Mouse (Mus musculus): ENCODE results near the gene Polr3k. TPM values are rescaled to one million over a fixed set of nuclear protein-coding genes. Genes with fewer than 3 reads are reported as not detected.

Gene Polr3k
- 10 to 100 TPM; 36.5 to 37.2 TPM for total RNA-seq (2021)
- long read RNA-seq, transcript Polr3k-201 (3 exons, 2,948 nt): major isoform, 82 of 85 reads
- long read RNA-seq, partial matches to known transcripts: 3 of 85 reads
- long read RNA-seq, other reads (novel, unspliced or antisense): 0 of 85 reads

GRCm38 (mm10) chr2:181863791-181864535 lies at the start of gene Polr3k:
Gene Polr3k (plus strand): TSS chr2:181864337.
- DNase-seq (ENCODE audit: low spot score in 2 of 2): peak; percentile 89 to 91

GRCm38 (mm10) chr2:181829032-181829650 lies 35.0 kb upstream of the Polr3k start:
- no peak for DNase-seq (ENCODE audit: low spot score in 2 of 2)

- DNase-seq (ENCODE audit: low spot score in 2 of 2): no peak
Measured at GRCm38 (mm10) chr2:181832745-181833144, 31.4 kb upstream of the Polr3k start.

- peak; percentile 91 to 92 for DNase-seq (ENCODE audit: low spot score in 2 of 2)
Measured at GRCm38 (mm10) chr2:181837372-181838292, 26.5 kb upstream of the Polr3k start, which contains the start of gene Pcmtd2. Gene Pcmtd2 (plus strand): TSS chr2:181837854.

GRCm38 (mm10) chr2:181838293-181838680 lies 25.9 kb upstream of the Polr3k start:
- DNase-seq (ENCODE audit: low spot score in 2 of 2): peak; percentile 13 to 17

- DNase-seq (ENCODE audit: low spot score in 2 of 2): no peak
Measured at GRCm38 (mm10) chr2:181845709-181846394, 18.3 kb upstream of the Polr3k start.

- no peak for DNase-seq (ENCODE audit: low spot score in 2 of 2)
Measured at GRCm38 (mm10) chr2:181864536-181864860, 361 bp downstream of the Polr3k start.

GRCm38 (mm10) chr2:181866931-181867330 lies 2.8 kb downstream of the Polr3k start:
- peak; percentile 73 to 77 for DNase-seq (ENCODE audit: low spot score in 2 of 2)

- no peak for DNase-seq (ENCODE audit: low spot score in 2 of 2)
Measured at GRCm38 (mm10) chr2:181871039-181871438, 6.9 kb downstream of the Polr3k start.

- DNase-seq (ENCODE audit: low spot score in 2 of 2): no peak
Measured at GRCm38 (mm10) chr2:181878903-181879302, 14.8 kb downstream of the Polr3k start.

GRCm38 (mm10) chr2:181883022-181883749 lies 19.0 kb downstream of the Polr3k start:
- DNase-seq (ENCODE audit: low spot score in 2 of 2): no peak

GRCm38 (mm10) chr2:181917861-181918260 lies 53.7 kb downstream of the Polr3k start:
- no peak for DNase-seq (ENCODE audit: low spot score in 2 of 2)

- DNase-seq (ENCODE audit: low spot score in 2 of 2): peak in 1 of 2 experiments; percentile 20
Measured at GRCm38 (mm10) chr2:181918501-181918900, 54.4 kb downstream of the Polr3k start.

Other genes with a start within 250 kb of the Polr3k start
- not detected for gene Gm29797, start 207.3 kb upstream of the Polr3k start, total RNA-seq (2021)
- gene Sox18, start 192.7 kb upstream of the Polr3k start, total RNA-seq (2021): 10 to 100 TPM; 18.1 to 20.2 TPM
- gene Tcea2, start 184.0 kb upstream of the Polr3k start, total RNA-seq (2021): 10 to 100 TPM; 49.9 to 58.4 TPM
- 10 to 100 TPM; 55.1 to 59.7 TPM for gene Rgs19, start 170.4 kb upstream of the Polr3k start, total RNA-seq (2021)
- not detected for gene Lkaaear1, start 165.9 kb upstream of the Polr3k start, total RNA-seq (2021)
- 10 to 100 TPM; 52.9 to 62.8 TPM for gene Oprl1, start 149.3 kb upstream of the Polr3k start, total RNA-seq (2021)
- 10 to 100 TPM; 38.0 to 46.5 TPM for gene Myt1, start 101.0 kb upstream of the Polr3k start, total RNA-seq (2021)
- gene Pcmtd2, start 26.5 kb upstream of the Polr3k start, total RNA-seq (2021): 10 to 100 TPM; 54.3 to 60.7 TPM
- gene Gm14496, start 126.8 kb downstream of the Polr3k start, total RNA-seq (2021): not detected

Data from layer of hippocampus, postnatal 10 days (tissue).